Mouse (Mus musculus): ENCODE results near the gene Clspn. TPM values are rescaled to one million over a fixed set of nuclear protein-coding genes. Genes with fewer than 3 reads are reported as not detected.
"Not testable (repeated sequence)": the region's sequence is repeated elsewhere in the genome, so short reads cannot be mapped to it uniquely, and the experiment has no call there.

The Clspn gene
- total RNA-seq (2021), result 10 to 100 TPM; 14.9 to 19.7 TPM
- long read RNA-seq, experiment 1, result 0 reads
- long read RNA-seq, experiment 2, partial matches to known transcripts, result 3 of 8 reads
- long read RNA-seq, experiment 2, other reads (novel, unspliced or antisense), result 5 of 8 reads

DNA sequence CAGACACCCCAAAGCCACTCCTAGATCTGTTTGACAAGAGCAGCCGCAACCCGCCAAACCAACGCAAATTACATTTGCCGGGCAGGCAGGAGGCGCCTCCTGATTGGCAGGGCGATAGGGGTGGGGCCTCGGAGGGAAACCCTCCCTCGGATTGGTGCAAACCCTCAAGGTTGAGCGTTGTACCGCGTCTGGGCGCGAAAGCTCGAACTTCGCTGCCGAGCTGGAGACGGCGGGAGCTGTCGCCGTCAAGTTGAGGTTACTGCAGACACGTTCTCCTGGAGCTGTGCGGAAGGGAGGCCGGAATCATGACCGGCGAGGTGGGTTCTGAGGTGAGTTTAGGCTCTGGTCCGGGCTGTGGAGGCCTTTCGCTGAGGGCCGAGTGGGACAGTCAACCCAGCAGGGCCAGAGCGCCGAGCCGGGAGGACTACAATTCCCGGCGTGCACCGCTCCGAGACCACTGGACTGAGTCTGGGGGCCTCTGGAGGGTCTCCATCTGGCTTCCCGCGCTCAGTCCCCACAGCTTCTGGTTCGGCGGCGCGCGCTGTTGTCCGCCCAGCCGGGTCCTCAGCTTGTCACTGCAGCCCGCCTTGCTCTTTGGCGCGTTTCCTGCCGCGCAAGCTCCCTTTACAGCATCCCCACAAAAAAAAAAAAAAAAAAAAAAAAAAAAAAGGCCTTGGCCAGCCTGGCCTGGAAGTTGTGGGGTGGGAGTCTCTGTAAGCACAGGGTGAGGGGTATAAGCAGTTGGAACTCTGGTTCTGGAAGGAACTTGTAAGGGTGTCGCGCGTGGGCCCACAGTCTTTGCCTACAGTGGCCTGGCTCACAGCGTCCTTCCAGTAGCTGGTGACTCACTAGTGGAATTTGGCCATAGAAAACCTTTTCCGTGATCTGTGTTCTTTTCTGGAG is at the start of gene Clspn:
TSS of gene Clspn (plus strand) at position 127 of the 903 bp plus-strand sequence.
- DNase-seq (ENCODE audit: low spot score in 2 of 2), result peak; percentile 75 to 78

GRCm38 (mm10) chr4:126508110-126508899 is 48.4 kb upstream of the Clspn start:
- no peak for DNase-seq (ENCODE audit: low spot score in 2 of 2)

DNA sequence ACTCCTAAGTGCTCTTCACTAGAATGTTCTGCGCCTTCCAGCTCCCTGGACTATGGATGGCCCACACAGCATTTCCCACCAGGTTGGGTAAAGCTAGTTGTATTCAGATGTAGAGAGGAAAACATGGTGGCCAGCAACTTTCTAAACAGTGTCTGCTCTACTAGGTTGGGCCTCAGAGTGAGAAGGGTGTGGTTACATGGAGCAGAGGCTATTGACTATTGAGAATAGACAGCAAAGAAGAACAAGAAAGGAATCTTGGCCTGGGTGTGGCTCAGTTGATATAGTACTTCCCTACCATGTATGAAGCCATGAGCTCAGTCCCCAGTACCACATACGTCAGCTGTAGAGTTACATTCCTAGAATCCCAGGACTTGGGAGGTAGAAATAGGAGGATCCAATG is 47.7 kb upstream of the Clspn start:
- DNase-seq (ENCODE audit: low spot score in 2 of 2), result no peak

DNA sequence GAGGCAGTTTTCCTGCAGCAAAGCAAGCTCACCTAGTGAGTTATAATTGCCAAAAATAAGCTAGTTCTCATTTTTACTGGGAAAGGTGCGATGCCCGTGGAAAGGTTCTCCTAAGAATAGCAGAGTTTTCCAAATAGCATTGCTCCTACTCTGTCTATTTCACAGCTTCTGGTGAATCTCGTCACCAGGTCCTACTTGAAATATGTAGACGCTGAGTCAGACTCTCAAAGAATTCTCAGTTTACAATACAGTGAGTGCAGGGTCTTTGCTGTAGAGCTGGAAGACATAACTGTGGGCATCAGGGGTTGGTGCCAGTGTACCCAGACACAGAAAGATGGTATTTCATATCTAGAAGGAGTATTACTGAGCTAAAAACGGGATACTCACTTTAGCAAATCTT is 45.7 kb upstream of the Clspn start:
- no peak for DNase-seq (ENCODE audit: low spot score in 2 of 2)

GRCm38 (mm10) chr4:126512308-126513066 is 44.2 kb upstream of the Clspn start:
- DNase-seq (ENCODE audit: low spot score in 2 of 2), result no peak

GRCm38 (mm10) chr4:126526164-126526563 is 30.6 kb upstream of the Clspn start:
- DNase-seq (ENCODE audit: low spot score in 2 of 2), result no peak

- DNase-seq (ENCODE audit: low spot score in 2 of 2), result no peak
Measured at GRCm38 (mm10) chr4:126526828-126527227, 29.9 kb upstream of the Clspn start.

- no peak for DNase-seq (ENCODE audit: low spot score in 2 of 2)
Measured at GRCm38 (mm10) chr4:126532292-126532691, 24.4 kb upstream of the Clspn start.

DNA sequence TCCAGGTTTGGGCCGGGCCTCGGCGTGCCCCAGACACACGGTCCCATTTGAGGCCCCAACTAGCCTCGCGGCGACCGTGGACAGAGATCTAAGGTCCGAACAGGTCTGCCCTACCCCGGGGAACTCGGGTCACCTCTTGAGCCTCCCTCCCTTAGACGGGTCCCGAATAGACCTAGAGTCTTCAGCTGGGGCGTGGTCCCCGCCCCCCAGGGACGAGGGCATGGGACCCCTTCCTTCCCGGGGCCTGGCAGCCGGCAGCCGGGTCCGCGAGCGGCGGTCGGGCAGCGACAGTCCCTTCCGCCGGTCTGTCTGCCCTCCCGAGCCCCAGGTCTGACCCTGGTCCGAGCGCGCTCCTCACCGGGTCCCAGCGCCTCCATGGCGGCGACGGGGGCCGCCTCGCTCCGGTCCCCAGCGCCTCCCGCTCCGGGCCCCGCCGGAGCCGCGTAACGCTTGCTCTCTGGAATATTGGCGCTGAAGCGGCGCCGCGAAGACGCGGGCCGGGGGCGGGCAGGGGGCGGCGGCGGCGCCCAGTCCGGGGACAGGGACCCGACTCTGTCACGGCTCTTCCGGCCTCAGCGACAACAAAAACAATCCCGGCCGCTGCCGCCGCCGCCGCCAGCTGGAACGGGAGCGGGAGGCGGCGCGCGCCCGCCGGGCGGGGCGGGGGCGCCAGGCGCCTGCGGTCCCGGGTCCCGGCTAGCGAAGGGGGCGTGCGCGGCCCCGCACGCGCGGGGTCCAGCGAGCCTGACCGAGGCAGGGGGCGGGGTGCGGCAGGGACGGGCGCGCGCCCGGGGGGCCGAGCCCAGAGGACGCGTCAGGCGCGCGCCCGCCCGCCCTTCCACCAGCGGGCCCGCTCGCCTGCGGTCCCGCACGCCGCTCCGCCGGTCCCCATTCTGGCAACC is 23.7 kb upstream of the Clspn start, which contains the start of gene Ago4:
TSS of gene Ago4 (minus strand) at position 646 of the 902 bp plus-strand sequence.
- DNase-seq (ENCODE audit: low spot score in 2 of 2), result peak; percentile 31 to 40

- no peak for DNase-seq (ENCODE audit: low spot score in 2 of 2)
Measured at GRCm38 (mm10) chr4:126533729-126534070, 23.0 kb upstream of the Clspn start.

GRCm38 (mm10) chr4:126535631-126536030 is 21.1 kb upstream of the Clspn start:
- not testable (repeated sequence) for DNase-seq (ENCODE audit: low spot score in 2 of 2)

GRCm38 (mm10) chr4:126536865-126537264 is 19.9 kb upstream of the Clspn start:
- DNase-seq (ENCODE audit: low spot score in 2 of 2), result no peak

GRCm38 (mm10) chr4:126540487-126541071 is 16.2 kb upstream of the Clspn start:
- DNase-seq (ENCODE audit: low spot score in 2 of 2), result no peak

DNA sequence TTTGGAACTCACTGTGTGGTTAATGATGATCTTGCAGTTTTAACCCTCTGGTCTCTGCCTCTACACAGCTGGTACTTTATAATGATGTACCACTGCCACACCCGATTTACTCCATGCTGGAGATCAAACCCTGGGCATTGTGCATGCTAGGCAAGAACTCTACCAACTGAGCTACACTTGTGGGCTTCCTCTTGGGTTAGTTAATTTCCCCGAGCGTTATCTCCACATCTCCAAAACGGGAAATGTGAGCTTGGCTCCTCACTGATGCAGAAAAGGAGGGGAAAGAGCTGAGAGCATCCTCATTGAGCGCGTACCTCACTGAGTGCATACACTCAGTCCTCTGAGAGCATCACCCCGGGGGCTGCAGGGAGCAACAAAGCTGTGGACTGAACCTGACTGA is 13.9 kb upstream of the Clspn start:
- no peak for DNase-seq (ENCODE audit: low spot score in 2 of 2)

GRCm38 (mm10) chr4:126545016-126545415 is 11.7 kb upstream of the Clspn start:
- DNase-seq (ENCODE audit: low spot score in 2 of 2), result no peak

GRCm38 (mm10) chr4:126545703-126546102 is 11.0 kb upstream of the Clspn start:
- DNase-seq (ENCODE audit: low spot score in 2 of 2), result no peak

- no peak for DNase-seq (ENCODE audit: low spot score in 2 of 2)
Measured at GRCm38 (mm10) chr4:126546183-126546582, 10.6 kb upstream of the Clspn start.

- DNase-seq (ENCODE audit: low spot score in 2 of 2), result no peak
Measured at GRCm38 (mm10) chr4:126552136-126552535, 4.6 kb upstream of the Clspn start.

DNA sequence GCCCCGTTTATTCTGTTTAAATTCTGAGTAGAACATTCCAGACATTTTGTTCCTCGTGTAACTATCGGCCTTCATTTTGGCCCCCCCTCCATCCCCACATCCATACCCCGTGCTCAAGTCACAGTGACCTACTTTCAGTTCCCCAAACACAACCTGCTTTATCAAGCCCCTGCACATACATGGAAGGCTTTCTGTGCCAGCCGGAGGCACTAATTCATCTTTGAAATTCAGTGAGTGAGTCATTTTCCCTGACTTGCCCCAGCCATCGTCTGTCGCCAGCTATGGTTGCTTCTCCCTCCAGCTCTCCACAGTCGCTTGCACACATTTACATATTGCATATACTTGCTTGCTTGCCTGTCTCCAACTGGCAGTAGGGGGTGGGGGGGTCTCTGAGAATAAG is 3.6 kb upstream of the Clspn start:
- no peak for DNase-seq (ENCODE audit: low spot score in 2 of 2)

DNA sequence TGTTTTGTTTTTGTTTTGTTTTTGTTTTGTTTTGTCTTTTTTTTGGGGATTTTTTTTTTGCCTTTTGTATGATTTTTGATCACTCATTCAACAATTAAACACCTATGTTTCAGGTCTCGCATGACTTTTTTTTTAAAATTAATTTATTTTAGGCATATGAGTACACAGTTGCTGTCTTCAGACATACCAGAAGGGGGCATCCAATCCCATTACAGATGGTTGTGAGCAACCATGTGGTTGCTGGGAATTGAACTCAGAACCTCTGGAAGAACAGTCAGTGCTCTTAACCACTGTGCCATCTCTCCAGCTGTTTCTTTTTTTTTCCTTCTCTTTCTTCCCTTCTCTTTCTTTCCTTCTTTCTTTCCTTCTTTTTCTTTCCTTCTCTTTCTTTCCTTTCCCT is 3.0 kb upstream of the Clspn start:
- DNase-seq (ENCODE audit: low spot score in 2 of 2), result no peak

All from adrenal gland, postnatal 4 days (tissue).